Mouse (Mus musculus): ENCODE data around the gene Ptpn23.
"Not testable (repeated sequence)": the region's sequence is repeated elsewhere in the genome, so short reads cannot be mapped to it uniquely, and the experiment has no call there.

The Ptpn23 gene

GRCm38 (mm10) chr9:110381292-110381691, 26.7 kb downstream of the Ptpn23 start:
- no peak for DNase-seq (ENCODE audit: low read depth, low spot score)

- no peak for DNase-seq (ENCODE audit: low read depth, low spot score)
Observed at GRCm38 (mm10) chr9:110380662-110381061, 27.4 kb downstream of the Ptpn23 start.

- DNase-seq (ENCODE audit: low read depth, low spot score): no peak
Observed at GRCm38 (mm10) chr9:110379361-110379760, 28.7 kb downstream of the Ptpn23 start.

- DNase-seq (ENCODE audit: low read depth, low spot score): not testable (repeated sequence)
Observed at GRCm38 (mm10) chr9:110377655-110378054, 30.4 kb downstream of the Ptpn23 start.

- no peak for DNase-seq (ENCODE audit: low read depth, low spot score)
Observed at GRCm38 (mm10) chr9:110375668-110376067, 32.3 kb downstream of the Ptpn23 start.

GRCm38 (mm10) chr9:110373871-110374270, 34.1 kb downstream of the Ptpn23 start:
- no peak for DNase-seq (ENCODE audit: low read depth, low spot score)

GRCm38 (mm10) chr9:110369860-110370259, 38.2 kb downstream of the Ptpn23 start:
- DNase-seq (ENCODE audit: low read depth, low spot score): peak; percentile 60

- peak; percentile 92 for DNase-seq (ENCODE audit: low read depth, low spot score)
Observed at GRCm38 (mm10) chr9:110366746-110367145, 41.3 kb downstream of the Ptpn23 start.

GRCm38 (mm10) chr9:110362337-110362736, 45.7 kb downstream of the Ptpn23 start:
- DNase-seq (ENCODE audit: low read depth, low spot score): no peak

- DNase-seq (ENCODE audit: low read depth, low spot score): no peak
Observed at GRCm38 (mm10) chr9:110361299-110361698, 46.7 kb downstream of the Ptpn23 start.

GRCm38 (mm10) chr9:110358341-110358740, 49.7 kb downstream of the Ptpn23 start:
- no peak for DNase-seq (ENCODE audit: low read depth, low spot score)

- no peak for DNase-seq (ENCODE audit: low read depth, low spot score)
Observed at GRCm38 (mm10) chr9:110351932-110352632, 55.9 kb downstream of the Ptpn23 start.

GRCm38 (mm10) chr9:110351350-110351749, 56.7 kb downstream of the Ptpn23 start:
- DNase-seq (ENCODE audit: low read depth, low spot score): no peak

GRCm38 (mm10) chr9:110350612-110351011, 57.4 kb downstream of the Ptpn23 start:
- no peak for DNase-seq (ENCODE audit: low read depth, low spot score)

- DNase-seq (ENCODE audit: low read depth, low spot score): no peak
Observed at GRCm38 (mm10) chr9:110350188-110350587, 57.8 kb downstream of the Ptpn23 start.

- peak; percentile 51 for DNase-seq (ENCODE audit: low read depth, low spot score)
Observed at GRCm38 (mm10) chr9:110348899-110349298, 59.1 kb downstream of the Ptpn23 start.

GRCm38 (mm10) chr9:110345057-110345739, 62.8 kb downstream of the Ptpn23 start:
- DNase-seq (ENCODE audit: low read depth, low spot score): no peak

- no peak for DNase-seq (ENCODE audit: low read depth, low spot score)
Observed at GRCm38 (mm10) chr9:110343805-110344204, 64.2 kb downstream of the Ptpn23 start.

GRCm38 (mm10) chr9:110342008-110342407, 66.0 kb downstream of the Ptpn23 start:
- no peak for DNase-seq (ENCODE audit: low read depth, low spot score)

GRCm38 (mm10) chr9:110340037-110340750, 67.8 kb downstream of the Ptpn23 start:
- DNase-seq (ENCODE audit: low read depth, low spot score): no peak
